Mouse (Mus musculus): ENCODE measurements at regions not wholly inside any gene's neighbourhood (a gene's known extent, or its start where the extent isn't known, plus 50 kb on each side); places are given as distances from the start of the nearest gene placed in this dataset.

GRCm38 (mm10) chr8:35321270-35321865 is 444.2 kb upstream of the Gm19410 start:
- no peak for TF ChIP-seq POLR2A (IDR thresholded peaks at IDR 0.05; ENCODE audit: low read depth, low read length)
- no peak for TF ChIP-seq CTCF (IDR thresholded peaks at IDR 0.05; ENCODE audit: extremely low read depth, insufficient read length, insufficient replicate concordance, low read depth, low read length)
